Mouse (Mus musculus) forebrain, embryonic 10.5 days (tissue): ENCODE data around the gene Usp46. TPM values are rescaled to one million over a fixed set of nuclear protein-coding genes. Genes with fewer than 3 reads are reported as not detected.

Source experiments
- DNase-seq: peaks from one replicate; pipeline ENCODE4 v3.0.0-alpha.2; 2017; ENCODE audit warnings: low spot score; ENCODE audit errors: extremely low spot score
- H3K27ac ChIP-seq: fragments of 300-500 bp; sonication (generic); 2 replicates; pipeline ENCODE4 v1.5.1; 2016; ENCODE audit warnings: mild to moderate bottlenecking
- H3K27me3 ChIP-seq: fragments of 300-500 bp; sonication (generic); 2 replicates; pipeline ENCODE4 v1.6.1; 2016; ENCODE audit warnings: mild to moderate bottlenecking; ENCODE audit not compliant: poor library complexity, severe bottlenecking
- H3K36me3 ChIP-seq: fragments of 300-500 bp; sonication (generic); replicated peaks from 2 replicates; pipeline ENCODE4 v1.6.1; 2016; ENCODE audit warnings: mild to moderate bottlenecking, moderate library complexity
- H3K4me1 ChIP-seq: fragments of 300-500 bp; sonication (generic); 2 replicates; pipeline ENCODE4 v1.6.1; 2016
- H3K4me3 ChIP-seq: fragments of 300-500 bp; sonication (generic); 2 replicates; pipeline ENCODE4 v1.5.1; 2016; ENCODE audit warnings: mild to moderate bottlenecking, moderate library complexity
- H3K9me3 ChIP-seq: fragments of 300-500 bp; sonication (generic); 2 replicates; pipeline ENCODE4 v1.6.1; 2016; ENCODE audit warnings: mild to moderate bottlenecking, moderate library complexity
- WGBS: fragments of 180-500 bp; shearing (Covaris S2); methylation state at CpG from one replicate; pipeline ENCODE4 v1.1.7; 2016; 5-methylcytosine and 5-hydroxymethylcytosine counted together
- polyA plus RNA-seq: library from polyadenylated mRNA; unstranded; fragments of >200 nt; fragmentation: Nextera tagmentation; extraction: Ambion mirVana; gene quantifications from 2 replicates; pipeline ENCODE4 v1.2.1, GENCODE M21; 2016

Gene Usp46
- polyA plus RNA-seq, 1 experiment from 2014 or later: 35.6 TPM

- no peaks in the 10 kb centered on the region for H3K27me3 ChIP-seq
- 0 out of 2 replicates have a peak, but pooled peaks cover 6% of the 10 kb centered on the region for H3K36me3 ChIP-seq
- WGBS: 43% methylated on average over 11 of the region's 11 CpGs
- H3K27ac ChIP-seq: peak overlapping the region; percentile 97
- H3K9me3 ChIP-seq: no peaks in the 10 kb centered on the region
- DNase-seq: no peak
- peaks cover 49% of the 10 kb centered on the region for H3K4me1 ChIP-seq
- H3K4me3 ChIP-seq: peak overlapping the region; percentile 95; the same call in 1 of the 2 replicates
These were observed 2.5 kb downstream of the Usp46 start for GRCm38 (mm10) chr5:74065565-74066275.

- Histone ChIP-seq H3K27ac (peak overlapping the region; percentile 31; the same call in 1 of the 2 replicates), H3K4me1 (peaks cover 49% of the 10 kb centered on the region), H3K27me3 (no peaks in the 10 kb centered on the region), H3K9me3 (no peaks in the 10 kb centered on the region), H3K4me3 (peak overlapping the region; percentile 95; the same call in 1 of the 2 replicates), H3K36me3 (peaks cover 9% of the 10 kb centered on the region; the same call in 1 of the 2 replicates)
- no peak for DNase-seq
- 88% methylated on average over 7 of the region's 7 CpGs for WGBS
These were observed 3.4 kb downstream of the Usp46 start for GRCm38 (mm10) chr5:74064844-74065243.

DNA sequence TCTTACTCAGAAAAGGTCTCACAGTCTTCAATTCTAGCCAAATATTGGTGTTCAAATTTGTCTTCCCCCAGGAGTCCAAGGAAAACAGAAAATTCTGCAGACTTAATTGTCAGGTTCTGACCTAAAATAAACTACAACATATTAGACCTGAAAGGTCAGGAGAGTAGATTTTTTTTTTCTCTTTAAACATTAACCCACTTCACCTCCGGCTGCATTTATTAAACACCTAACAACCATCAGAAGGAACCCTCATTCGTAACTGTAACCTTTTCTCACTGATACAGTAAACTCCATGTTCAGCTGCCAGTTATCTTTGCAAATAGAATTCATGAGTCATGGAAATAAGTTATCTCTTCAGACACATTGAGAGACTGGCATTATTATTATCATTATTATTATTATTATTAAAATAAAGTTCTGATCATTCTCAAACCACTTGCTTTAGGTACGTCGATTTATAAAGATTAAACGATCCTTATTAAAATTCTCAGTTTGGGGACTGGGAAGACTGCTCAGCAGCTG, 4.9 kb downstream of the Usp46 start:
- 93% methylated on average over 5 of the region's 5 CpGs for WGBS
- Histone ChIP-seq H3K27me3 (no peaks in the 10 kb centered on the region), H3K27ac (no peak overlapping the region), H3K36me3 (peaks cover 11% of the 10 kb centered on the region; the same call in 1 of the 2 replicates), H3K4me1 (peaks cover 39% of the 10 kb centered on the region), H3K4me3 (no peak overlapping the region), H3K9me3 (no peaks in the 10 kb centered on the region)
- no peak for DNase-seq

GRCm38 (mm10) chr5:74062266-74062665, 6.0 kb downstream of the Usp46 start:
- no peak overlapping the region for H3K4me3 ChIP-seq
- H3K27ac ChIP-seq: no peak overlapping the region
- peaks cover 11% of the 10 kb centered on the region; the same call in 1 of the 2 replicates for H3K36me3 ChIP-seq
- peaks cover 33% of the 10 kb centered on the region for H3K4me1 ChIP-seq
- WGBS: 93% methylated on average over 6 of the region's 7 CpGs
- H3K9me3 ChIP-seq: no peaks in the 10 kb centered on the region
- H3K27me3 ChIP-seq: no peaks in the 10 kb centered on the region
- no peak for DNase-seq

GRCm38 (mm10) chr5:74061408-74062047, 6.7 kb downstream of the Usp46 start:
- Histone ChIP-seq H3K4me3 (no peak overlapping the region), H3K27ac (no peak overlapping the region), H3K27me3 (no peaks in the 10 kb centered on the region), H3K4me1 (peaks cover 25% of the 10 kb centered on the region), H3K9me3 (no peaks in the 10 kb centered on the region), H3K36me3 (peaks cover 11% of the 10 kb centered on the region; the same call in 1 of the 2 replicates)
- DNase-seq: no peak
- WGBS: 91% methylated on average over 18 of the region's 18 CpGs

- 96% methylated on average over 15 of the region's 15 CpGs for WGBS
- no peak overlapping the region for H3K4me3 ChIP-seq
- no peaks in the 10 kb centered on the region for H3K27me3 ChIP-seq
- H3K9me3 ChIP-seq: peaks cover under 1% of the 10 kb centered on the region
- no peak for DNase-seq
- H3K4me1 ChIP-seq: no peaks in the 10 kb centered on the region
- peaks cover 45% of the 10 kb centered on the region for H3K36me3 ChIP-seq
- no peak overlapping the region for H3K27ac ChIP-seq
These were observed 15.9 kb downstream of the Usp46 start for GRCm38 (mm10) chr5:74052171-74052909.

DNA sequence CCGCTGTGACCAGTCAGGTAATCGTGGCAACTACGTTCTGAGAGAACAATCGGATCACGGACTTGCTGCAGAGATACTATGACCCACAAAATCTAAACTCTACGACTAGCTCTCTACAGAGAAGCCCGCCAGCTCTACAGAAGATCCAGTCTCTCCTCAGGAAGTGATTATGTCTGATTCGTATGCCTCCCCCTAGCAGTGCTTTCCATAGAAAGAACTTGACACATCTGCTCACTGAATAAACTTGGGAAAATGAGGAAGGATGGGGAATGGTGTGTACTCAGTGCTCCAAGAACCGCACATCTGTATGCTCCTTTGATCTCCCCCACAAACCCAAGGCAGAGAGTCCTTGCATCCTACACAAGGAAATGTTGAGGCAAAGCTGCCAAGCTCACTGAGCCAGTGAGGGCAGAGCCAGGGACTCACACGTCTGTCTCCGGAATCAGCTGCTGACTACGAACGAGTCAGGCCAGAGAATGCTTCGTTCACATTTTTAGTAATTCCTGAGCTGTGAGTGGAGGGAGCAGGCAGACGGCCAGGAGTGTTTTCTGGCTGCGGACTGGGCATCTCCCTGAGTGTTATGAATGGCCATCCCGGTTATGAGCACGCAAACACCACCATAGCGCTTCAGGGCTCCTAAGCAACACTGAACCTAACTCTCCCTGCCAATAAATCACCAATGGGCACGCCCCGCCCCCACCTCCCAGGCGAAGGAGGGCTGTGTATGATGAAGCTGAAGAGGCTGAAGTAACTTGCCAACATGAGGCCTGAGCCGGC, 16.6 kb downstream of the Usp46 start:
- peaks cover 2% of the 10 kb centered on the region for H3K9me3 ChIP-seq
- DNase-seq: no peak
- H3K4me1 ChIP-seq: no peaks in the 10 kb centered on the region
- no peaks in the 10 kb centered on the region for H3K27me3 ChIP-seq
- no peak overlapping the region for H3K4me3 ChIP-seq
- WGBS: 95% methylated on average over 23 of the region's 23 CpGs
- H3K36me3 ChIP-seq: peaks cover 47% of the 10 kb centered on the region
- no peak overlapping the region for H3K27ac ChIP-seq

DNA sequence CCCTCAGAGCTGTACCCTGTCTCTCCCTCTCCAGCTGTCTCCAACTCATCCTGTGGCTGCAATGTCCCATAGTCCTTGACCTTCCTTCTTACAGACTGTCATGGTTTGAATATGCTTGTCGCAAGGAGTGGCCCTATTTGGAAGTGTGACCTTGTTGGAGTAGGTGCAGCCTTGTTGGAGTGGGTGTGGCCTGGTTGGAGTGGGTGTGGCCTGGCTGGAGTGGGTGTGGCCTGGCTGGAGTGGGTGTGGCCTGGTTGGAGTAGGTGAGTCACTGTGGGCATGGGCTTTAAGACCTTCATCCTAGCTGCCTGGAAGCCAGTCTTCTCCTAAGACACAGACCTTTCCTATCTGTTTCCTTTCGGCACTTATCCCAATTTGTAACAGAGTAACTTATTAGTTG, 17.3 kb downstream of the Usp46 start:
- WGBS: 91% methylated on average over 2 of the region's 2 CpGs
- no peak overlapping the region for H3K27ac ChIP-seq
- peaks cover 2% of the 10 kb centered on the region for H3K4me1 ChIP-seq
- peaks cover 47% of the 10 kb centered on the region for H3K36me3 ChIP-seq
- no peak overlapping the region for H3K4me3 ChIP-seq
- H3K27me3 ChIP-seq: no peaks in the 10 kb centered on the region
- DNase-seq: no peak
- H3K9me3 ChIP-seq: peaks cover 2% of the 10 kb centered on the region

DNA sequence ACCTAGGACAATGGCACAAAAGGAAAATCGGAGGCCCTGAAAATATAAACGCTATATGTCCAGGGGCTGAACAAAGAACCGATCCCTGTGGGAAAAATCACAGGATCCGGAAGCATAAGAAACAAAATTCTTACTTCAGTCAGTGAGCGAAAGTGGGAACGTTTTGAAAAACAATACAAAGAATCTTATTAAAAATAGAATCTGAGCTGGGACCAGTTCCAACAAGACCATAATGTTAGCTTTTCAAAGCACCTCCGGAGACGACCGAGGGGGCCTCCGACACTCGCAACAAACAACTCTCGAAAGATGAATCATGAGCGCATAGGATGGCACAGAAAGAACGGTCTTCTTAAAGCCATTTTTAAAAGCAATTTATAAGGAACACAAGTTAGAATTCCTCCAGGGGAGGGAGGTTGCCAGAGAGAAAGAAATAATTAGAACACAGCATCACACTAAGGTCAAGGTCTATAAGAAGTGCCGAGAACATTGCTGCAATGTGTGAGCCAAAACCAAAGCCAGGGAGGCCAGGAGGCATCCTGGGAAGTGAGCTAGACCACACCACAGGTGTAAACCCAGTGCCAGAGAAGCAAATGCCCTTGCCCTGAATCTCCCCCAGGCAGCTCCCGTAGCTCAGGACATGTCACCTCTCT, 19.3 kb downstream of the Usp46 start:
- Histone ChIP-seq H3K4me3 (no peak overlapping the region), H3K27me3 (no peaks in the 10 kb centered on the region), H3K9me3 (peaks cover 2% of the 10 kb centered on the region), H3K27ac (no peak overlapping the region), H3K4me1 (peaks cover 21% of the 10 kb centered on the region), H3K36me3 (peaks cover 47% of the 10 kb centered on the region)
- no peak for DNase-seq
- WGBS: 95% methylated on average over 16 of the region's 16 CpGs

DNA sequence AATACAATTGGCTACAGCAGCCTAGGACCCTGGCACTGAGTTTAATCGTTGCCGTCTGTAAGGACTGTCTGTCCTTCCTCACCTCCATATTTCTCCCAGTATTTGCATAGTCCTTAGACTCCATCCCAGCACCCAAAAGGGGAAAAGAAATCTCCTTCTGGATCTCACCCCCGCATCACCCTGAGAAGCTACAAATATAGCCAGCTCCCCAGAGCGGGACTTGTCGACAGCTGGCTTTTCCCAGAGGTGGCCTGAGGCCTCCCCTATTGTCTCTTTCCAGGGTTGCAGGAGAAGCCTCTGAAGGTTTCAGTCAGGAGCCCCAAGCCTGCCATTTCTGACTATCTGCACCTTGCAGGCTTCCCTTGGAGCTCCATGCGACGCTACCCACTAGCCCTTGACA, 23.6 kb downstream of the Usp46 start:
- Histone ChIP-seq H3K4me1 (peaks cover 29% of the 10 kb centered on the region), H3K27ac (no peak overlapping the region), H3K4me3 (no peak overlapping the region), H3K9me3 (peaks cover 2% of the 10 kb centered on the region), H3K27me3 (no peaks in the 10 kb centered on the region), H3K36me3 (peaks cover 25% of the 10 kb centered on the region)
- no peak for DNase-seq
- 86% methylated on average over 7 of the region's 7 CpGs for WGBS

- 80% methylated on average over 6 of the region's 6 CpGs for WGBS
- no peak overlapping the region for H3K4me3 ChIP-seq
- H3K36me3 ChIP-seq: peaks cover 19% of the 10 kb centered on the region
- H3K4me1 ChIP-seq: peaks cover 29% of the 10 kb centered on the region
- DNase-seq: no peak
- H3K9me3 ChIP-seq: peaks cover 2% of the 10 kb centered on the region
- no peaks in the 10 kb centered on the region for H3K27me3 ChIP-seq
- H3K27ac ChIP-seq: no peak overlapping the region
These were observed 25.4 kb downstream of the Usp46 start for GRCm38 (mm10) chr5:74042796-74043340.
